Mouse (Mus musculus): ENCODE data around the gene Unc13b.

Unc13b gene

GRCm38 (mm10) chr4:43037860-43038566 is 20.7 kb upstream of the Unc13b start:
- no peak for DNase-seq (ENCODE audit: low read depth, low spot score)

GRCm38 (mm10) chr4:43038567-43039495 is 19.9 kb upstream of the Unc13b start:
- peak; percentile 61 for DNase-seq (ENCODE audit: low read depth, low spot score)

GRCm38 (mm10) chr4:43039609-43040008 is 19.1 kb upstream of the Unc13b start:
- DNase-seq (ENCODE audit: low read depth, low spot score): no peak

- DNase-seq (ENCODE audit: low read depth, low spot score): peak; percentile 98
These were observed 18.6 kb upstream of the Unc13b start for GRCm38 (mm10) chr4:43040114-43040572.

- DNase-seq (ENCODE audit: low read depth, low spot score): no peak
These were observed 17.7 kb upstream of the Unc13b start for GRCm38 (mm10) chr4:43040881-43041547.

- no peak for DNase-seq (ENCODE audit: low read depth, low spot score)
These were observed 15.0 kb upstream of the Unc13b start for GRCm38 (mm10) chr4:43043644-43044357.

- DNase-seq (ENCODE audit: low read depth, low spot score): no peak
These were observed 14.1 kb upstream of the Unc13b start for GRCm38 (mm10) chr4:43044673-43045072.

GRCm38 (mm10) chr4:43045285-43045658 is 13.5 kb upstream of the Unc13b start:
- no peak for DNase-seq (ENCODE audit: low read depth, low spot score)

- peak; percentile 89 for DNase-seq (ENCODE audit: low read depth, low spot score)
These were observed 13.0 kb upstream of the Unc13b start, which contains the start of gene Fam214b for GRCm38 (mm10) chr4:43045659-43046302. Fam214b (minus strand) TSS chr4:43046220.

- no peak for DNase-seq (ENCODE audit: low read depth, low spot score)
These were observed 12.1 kb upstream of the Unc13b start for GRCm38 (mm10) chr4:43046607-43047006.

- DNase-seq (ENCODE audit: low read depth, low spot score): peak; percentile 78
These were observed 11.5 kb upstream of the Unc13b start for GRCm38 (mm10) chr4:43047231-43047630.

GRCm38 (mm10) chr4:43052627-43053026 is 6.1 kb upstream of the Unc13b start:
- no peak for DNase-seq (ENCODE audit: low read depth, low spot score)

- no peak for DNase-seq (ENCODE audit: low read depth, low spot score)
These were observed 1.1 kb upstream of the Unc13b start for GRCm38 (mm10) chr4:43057654-43058053.

GRCm38 (mm10) chr4:43058392-43058752 is 381 bp upstream of the Unc13b start:
- no peak for DNase-seq (ENCODE audit: low read depth, low spot score)

GRCm38 (mm10) chr4:43059697-43060096 is 944 bp downstream of the Unc13b start:
- DNase-seq (ENCODE audit: low read depth, low spot score): no peak

GRCm38 (mm10) chr4:43060286-43060685 is 1.5 kb downstream of the Unc13b start:
- no peak for DNase-seq (ENCODE audit: low read depth, low spot score)

- no peak for DNase-seq (ENCODE audit: low read depth, low spot score)
These were observed 6.7 kb downstream of the Unc13b start for GRCm38 (mm10) chr4:43065471-43065870.

GRCm38 (mm10) chr4:43074923-43075322 is 16.2 kb downstream of the Unc13b start:
- no peak for DNase-seq (ENCODE audit: low read depth, low spot score)

- no peak for DNase-seq (ENCODE audit: low read depth, low spot score)
These were observed 19.4 kb downstream of the Unc13b start for GRCm38 (mm10) chr4:43078071-43078718.

GRCm38 (mm10) chr4:43082458-43082857 is 23.7 kb downstream of the Unc13b start:
- DNase-seq (ENCODE audit: low read depth, low spot score): no peak

Data from telencephalon, adult 2 months (tissue).